Mouse (Mus musculus): ENCODE data around the gene Siglece. TPM values are rescaled to one million over a fixed set of nuclear protein-coding genes. Genes with fewer than 3 reads are reported as not detected.

Gene Siglece
- total RNA-seq, 2 experiments from 2014 or later, result 1.1 to 1.6 TPM

DNA sequence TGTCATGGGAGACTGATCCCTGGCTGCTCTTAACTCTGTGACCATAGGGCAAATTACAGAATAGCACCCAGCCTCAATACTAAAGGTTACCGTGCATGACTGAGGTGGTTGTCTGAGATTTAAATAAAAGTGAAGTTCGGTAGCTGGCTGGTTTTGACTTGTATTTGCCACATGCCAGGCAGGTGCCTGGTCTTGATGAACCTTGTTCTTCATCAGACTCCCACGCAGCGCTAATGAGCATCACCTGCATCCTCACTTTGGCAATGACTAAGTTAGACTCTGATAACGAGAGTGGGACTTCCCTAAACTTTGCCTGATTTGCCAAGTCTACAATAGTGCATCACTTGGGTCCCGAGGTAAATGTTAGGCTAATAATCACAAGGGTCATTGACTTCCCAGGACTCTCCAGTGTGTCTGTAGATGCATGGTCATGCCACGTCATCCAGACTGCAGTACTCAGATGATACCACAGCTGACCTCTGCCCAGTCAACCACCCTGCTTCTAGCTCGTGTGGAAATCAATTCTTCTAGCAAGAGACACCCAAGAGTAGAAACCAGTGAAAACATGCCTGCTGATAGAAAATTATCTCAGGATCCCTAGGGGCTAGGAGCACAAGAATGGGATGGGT, 34.1 kb downstream of the Siglece start:
- DNase-seq, result no peak

DNA sequence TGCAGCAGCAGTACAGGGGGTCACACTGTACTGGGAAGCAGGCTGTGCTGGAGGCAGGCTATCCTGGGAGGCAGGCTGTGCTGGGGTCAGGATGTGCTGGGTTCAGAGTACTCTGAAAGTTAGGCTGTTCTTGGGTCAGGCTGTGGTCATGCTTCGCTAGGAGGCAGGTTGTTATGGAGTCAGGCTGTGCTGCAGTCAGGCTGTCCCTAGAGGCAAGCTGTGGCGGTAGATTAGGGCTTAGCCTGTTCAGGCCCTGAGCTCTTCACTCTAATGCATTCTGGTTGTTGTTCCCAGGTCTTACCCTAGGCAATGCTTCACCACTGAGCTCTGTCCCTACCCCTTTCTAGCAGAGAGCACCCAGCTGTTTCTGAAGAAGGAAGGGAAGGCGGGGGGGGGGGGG, 34.9 kb downstream of the Siglece start:
- DNase-seq, result no peak

DNA sequence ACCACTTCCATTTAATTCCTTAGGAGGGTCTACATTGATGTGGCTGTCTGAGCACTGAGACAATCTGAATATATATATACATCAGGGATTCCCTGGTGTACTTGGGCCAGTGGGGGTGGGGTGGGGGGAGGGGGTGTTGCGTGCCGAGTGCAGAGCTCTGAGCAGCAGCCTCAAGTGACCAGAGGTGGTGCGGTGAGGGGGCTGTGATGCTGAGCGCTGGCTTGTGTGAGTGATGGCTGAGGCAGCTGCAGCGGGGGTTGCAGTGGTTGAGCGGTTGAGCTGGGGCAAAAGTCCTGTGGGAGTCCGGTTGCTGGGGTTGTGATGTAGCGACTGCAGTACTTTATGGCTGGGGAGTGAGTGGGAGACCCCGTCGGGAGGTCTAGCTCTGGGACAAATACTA, 36.1 kb downstream of the Siglece start:
- no peak for DNase-seq

DNA sequence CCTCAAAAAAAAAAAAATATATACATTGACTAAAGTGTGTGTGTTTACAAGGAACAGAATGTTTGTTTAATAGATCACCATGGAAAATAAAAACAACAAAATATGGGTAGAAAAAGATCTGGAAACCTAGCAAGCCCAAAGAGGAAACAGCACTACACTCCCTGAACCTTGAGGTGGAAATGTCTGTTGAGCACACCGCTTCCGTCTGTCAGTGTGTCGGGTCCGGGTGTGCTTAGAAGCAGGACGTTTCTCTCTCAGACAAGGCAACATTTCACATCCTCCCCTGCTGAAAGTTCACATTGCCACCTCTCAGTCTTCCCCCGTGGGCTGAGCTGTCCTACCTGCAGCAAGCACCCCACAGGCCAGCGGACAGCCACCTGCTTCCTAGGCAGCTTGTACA, 37.0 kb downstream of the Siglece start:
- no peak for DNase-seq

DNA sequence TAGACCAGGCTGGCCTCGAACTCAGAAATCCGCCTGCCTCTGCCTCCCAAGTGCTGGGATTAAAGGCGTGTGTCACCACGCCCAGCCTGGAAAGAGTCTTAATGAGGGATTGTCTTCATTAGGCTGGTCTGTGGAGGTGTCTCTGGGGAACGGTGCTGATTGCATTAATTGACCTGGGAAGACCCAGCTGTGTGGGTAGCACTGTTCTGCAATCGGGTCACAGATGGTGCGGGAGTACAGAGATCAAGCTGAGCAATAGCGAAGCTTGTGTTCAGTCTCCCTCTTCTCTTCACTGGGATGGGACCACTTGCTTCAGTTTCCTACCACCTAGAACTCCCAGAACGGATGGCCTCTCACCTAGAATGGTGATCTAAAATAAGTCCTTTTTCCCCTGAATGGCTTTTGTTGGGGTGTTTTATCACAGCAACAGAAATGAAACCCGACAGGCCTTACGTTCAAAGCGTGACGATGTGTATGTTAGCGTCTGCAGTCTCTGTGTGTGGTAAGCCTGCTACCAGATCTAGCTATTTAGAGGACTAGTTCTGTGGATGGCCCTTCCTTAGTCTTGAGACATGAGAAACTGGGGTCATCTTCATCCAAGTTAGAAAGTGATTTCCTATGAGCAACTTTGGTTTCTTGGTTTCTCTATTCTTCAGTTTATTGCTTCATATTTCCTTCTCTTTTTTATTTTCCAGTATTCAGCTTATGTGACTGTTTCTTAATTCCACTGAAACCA, 46.0 kb downstream of the Siglece start:
- no peak for DNase-seq

DNA sequence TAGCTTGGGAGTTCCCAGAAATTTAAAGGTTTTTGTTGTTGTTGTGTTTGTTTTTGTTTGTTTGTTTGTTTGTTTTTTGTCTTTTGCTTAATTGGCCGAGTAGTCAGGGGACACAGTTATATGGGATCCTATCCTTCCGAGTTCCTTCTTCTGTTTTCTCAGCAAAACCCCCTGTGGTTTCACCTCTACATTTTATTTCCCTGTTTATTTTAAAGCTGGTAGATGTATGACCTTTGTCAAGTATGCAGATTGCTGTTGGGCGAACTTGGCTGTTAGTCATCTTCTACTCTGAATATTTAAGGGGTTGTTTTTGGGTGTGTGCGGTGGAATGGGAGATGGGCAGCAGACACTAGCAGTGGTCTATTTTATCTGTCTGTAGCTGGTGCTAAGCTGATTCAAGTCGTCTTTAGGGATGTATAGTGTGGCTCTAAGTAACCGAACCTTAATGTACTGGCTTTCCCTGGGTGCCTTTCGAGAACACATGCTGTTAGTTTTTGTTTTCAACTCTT, 51.6 kb downstream of the Siglece start:
- DNase-seq, result no peak

DNA sequence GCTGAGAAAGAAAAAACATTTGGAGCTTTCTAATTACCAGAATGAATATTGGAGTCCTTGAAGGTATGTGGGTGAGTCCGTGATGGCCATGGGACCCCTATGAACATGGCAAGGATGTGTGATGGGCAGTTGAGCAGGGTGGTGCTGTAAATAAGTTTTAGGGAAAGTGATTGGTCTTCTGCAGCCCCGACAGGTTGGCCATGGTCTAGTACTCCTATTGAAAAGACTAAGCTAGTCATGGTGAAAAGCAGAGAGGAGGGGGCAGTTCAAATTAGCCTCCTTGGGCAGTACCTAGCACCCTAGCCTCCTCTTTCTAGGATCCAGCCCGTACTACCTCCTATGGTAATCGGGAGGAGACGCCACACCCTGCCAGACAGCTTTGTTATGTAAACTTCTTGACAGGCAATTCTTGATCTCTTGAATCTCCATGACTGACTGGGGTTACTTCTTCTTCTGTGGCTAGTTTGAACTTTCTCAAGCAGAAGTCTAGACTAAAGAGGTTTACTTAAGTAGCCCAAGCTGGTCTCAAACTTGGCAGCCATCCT, 52.1 kb downstream of the Siglece start:
- no peak for DNase-seq

DNA sequence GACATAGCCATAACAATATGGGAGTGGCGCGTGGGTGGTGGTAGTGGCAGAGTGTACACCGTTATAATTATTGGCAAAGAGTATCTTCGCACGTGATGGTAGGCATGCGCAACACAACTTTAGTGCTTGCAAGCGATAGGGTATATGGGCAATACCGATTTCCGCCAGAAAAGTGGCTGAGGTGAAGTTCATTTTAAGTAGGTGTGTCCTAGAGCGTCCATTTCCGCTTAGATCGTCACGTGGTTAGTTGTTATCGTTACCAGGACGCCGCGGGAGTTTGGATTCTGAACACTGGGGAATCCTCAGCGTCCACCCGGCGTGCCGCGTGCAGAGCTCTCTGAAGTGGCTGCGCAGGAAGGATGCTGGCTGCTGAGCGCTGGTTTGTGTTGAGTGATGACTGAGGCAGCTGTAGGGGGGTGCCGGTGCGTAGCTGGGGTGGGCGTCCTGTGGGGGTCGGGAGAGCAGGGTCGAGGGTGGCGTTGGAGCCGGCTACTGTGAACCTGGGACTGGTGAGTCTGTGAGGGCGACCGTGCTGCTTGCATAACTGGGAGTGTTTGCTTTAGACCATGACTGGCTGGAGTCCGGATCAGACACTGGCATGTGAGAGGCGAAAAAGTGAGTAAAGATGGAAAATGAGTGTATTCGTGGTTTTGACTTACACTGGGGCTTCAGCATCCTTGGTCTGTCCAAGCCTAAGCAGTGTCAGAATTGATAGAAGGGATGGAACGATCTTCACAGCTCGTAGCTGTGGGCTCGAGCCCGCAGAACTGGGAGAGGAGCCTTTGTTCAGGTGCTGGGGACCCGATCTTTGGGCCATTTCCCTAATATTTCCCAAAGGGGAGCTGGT, 52.8 kb downstream of the Siglece start, which contains the start of gene Zfp819:
TSS of gene Zfp819 (plus strand) at position 274 of the 847 bp plus-strand sequence.
- peak; percentile 81 for DNase-seq

DNA sequence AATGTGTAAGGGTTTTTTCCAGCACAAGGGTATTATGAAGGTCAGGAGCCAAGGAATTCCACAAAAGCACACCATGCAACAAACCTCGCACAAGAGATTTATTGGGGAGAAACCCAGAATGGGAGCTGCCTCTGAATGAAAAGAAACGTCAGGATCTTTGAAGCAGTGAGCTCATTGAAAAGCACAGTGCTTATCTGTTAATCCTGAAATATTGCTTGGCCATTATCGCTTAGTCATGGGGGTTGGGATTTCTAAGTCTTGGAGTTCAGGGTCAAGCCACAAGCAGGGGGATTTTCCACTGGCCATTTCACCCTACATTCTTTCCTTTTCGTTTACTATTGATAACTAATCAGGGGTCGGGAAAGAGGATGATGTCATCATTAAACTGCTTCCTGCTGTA, 58.1 kb downstream of the Siglece start:
- no peak for DNase-seq

Other genes with a start within 250 kb of the Siglece start
- gene Lim2, start 232.5 kb downstream of the Siglece start, total RNA-seq (2021), result not detected
- gene Nkg7, start 223.1 kb downstream of the Siglece start, total RNA-seq (2021), result 1 to 10 TPM; 1.3 to 2.1 TPM
- not detected for gene Cldnd2, start 219.4 kb downstream of the Siglece start, total RNA-seq (2021)
- gene Etfb, start 216.1 kb downstream of the Siglece start, total RNA-seq (2021), result 1,000 to 10,000 TPM; 1,536 to 1,703 TPM
- gene Gm45233, start 216.0 kb downstream of the Siglece start, total RNA-seq (2021), result 1 to 10 TPM in 1 of 2 experiments, under 1 TPM in 1; 0.69 to 1.1 TPM
- gene Vsig10l, start 197.0 kb downstream of the Siglece start, total RNA-seq (2021), result 1 to 10 TPM; 4.7 to 5.4 TPM
- gene Iglon5, start 170.1 kb downstream of the Siglece start, total RNA-seq (2021), result 1 to 10 TPM; 1.3 to 2.4 TPM
- gene 4931406B18Rik, start 154.2 kb downstream of the Siglece start, total RNA-seq (2021), result not detected
- 1 to 10 TPM; 3.3 to 4.0 TPM for gene Cd33, start 115.7 kb downstream of the Siglece start, total RNA-seq (2021)
- gene Zfp658, start 97.9 kb downstream of the Siglece start, total RNA-seq (2021), result 1 to 10 TPM; 1.9 to 2.5 TPM
- gene Zfp719, start 80.6 kb downstream of the Siglece start, total RNA-seq (2021), result 10 to 100 TPM; 10.8 to 12.5 TPM
- gene Zfp819, start 53.0 kb downstream of the Siglece start, total RNA-seq (2021), result under 1 TPM in 1 of 2 experiments, not detected in 1; 0.27 TPM
- not detected for gene Ceacam18, start 25.5 kb downstream of the Siglece start, total RNA-seq (2021)
- gene Ctu1, start 11.9 kb upstream of the Siglece start, total RNA-seq (2021), result 1 to 10 TPM; 9.7 to 9.8 TPM
- under 1 TPM in 1 of 2 experiments, not detected in 1; 0.24 TPM for gene Klk14, start 30.3 kb upstream of the Siglece start, total RNA-seq (2021)
- gene Klk13, start 52.4 kb upstream of the Siglece start, total RNA-seq (2021), result not detected
- gene Klk12, start 108.7 kb upstream of the Siglece start, total RNA-seq (2021), result not detected
- gene Klk11, start 114.4 kb upstream of the Siglece start, total RNA-seq (2021), result under 1 TPM in 1 of 2 experiments, not detected in 1; 0.27 TPM
- under 1 TPM; 0.45 to 0.79 TPM for gene Klk10, start 120.9 kb upstream of the Siglece start, total RNA-seq (2021)
- gene Klk9, start 131.7 kb upstream of the Siglece start, total RNA-seq (2021), result not detected
- gene Klk8, start 137.4 kb upstream of the Siglece start, total RNA-seq (2021), result 1 to 10 TPM; 7.0 to 7.3 TPM
- gene Klk7, start 151.1 kb upstream of the Siglece start, total RNA-seq (2021), result not detected
- gene Klk6, start 164.3 kb upstream of the Siglece start, total RNA-seq (2021), result not detected
- gene Klk5, start 181.8 kb upstream of the Siglece start, total RNA-seq (2021), result not detected
- under 1 TPM; 0.21 to 0.24 TPM for gene Klk4, start 221.0 kb upstream of the Siglece start, total RNA-seq (2021)

All from adrenal gland, postnatal 10 days (tissue).